Mouse (Mus musculus) urinary bladder, adult 18-20 months (tissue): ENCODE measurements at regions not wholly inside any gene's neighbourhood (a gene's known extent, or its start where the extent isn't known, plus 50 kb on each side); places are given as distances from the start of the nearest gene placed in this dataset.
"Not testable (repeated sequence)": the region's sequence is repeated elsewhere in the genome, so short reads cannot be mapped to it uniquely, and the experiment has no call there.

ENCODE experiments used
- DNase-seq, 2 experiments: peaks; one replicate each; pipeline ENCODE4 v3.0.0; 2022; ENCODE audit warnings: low spot score in 2 of 2, mixed read lengths in 2 of 2

DNA sequence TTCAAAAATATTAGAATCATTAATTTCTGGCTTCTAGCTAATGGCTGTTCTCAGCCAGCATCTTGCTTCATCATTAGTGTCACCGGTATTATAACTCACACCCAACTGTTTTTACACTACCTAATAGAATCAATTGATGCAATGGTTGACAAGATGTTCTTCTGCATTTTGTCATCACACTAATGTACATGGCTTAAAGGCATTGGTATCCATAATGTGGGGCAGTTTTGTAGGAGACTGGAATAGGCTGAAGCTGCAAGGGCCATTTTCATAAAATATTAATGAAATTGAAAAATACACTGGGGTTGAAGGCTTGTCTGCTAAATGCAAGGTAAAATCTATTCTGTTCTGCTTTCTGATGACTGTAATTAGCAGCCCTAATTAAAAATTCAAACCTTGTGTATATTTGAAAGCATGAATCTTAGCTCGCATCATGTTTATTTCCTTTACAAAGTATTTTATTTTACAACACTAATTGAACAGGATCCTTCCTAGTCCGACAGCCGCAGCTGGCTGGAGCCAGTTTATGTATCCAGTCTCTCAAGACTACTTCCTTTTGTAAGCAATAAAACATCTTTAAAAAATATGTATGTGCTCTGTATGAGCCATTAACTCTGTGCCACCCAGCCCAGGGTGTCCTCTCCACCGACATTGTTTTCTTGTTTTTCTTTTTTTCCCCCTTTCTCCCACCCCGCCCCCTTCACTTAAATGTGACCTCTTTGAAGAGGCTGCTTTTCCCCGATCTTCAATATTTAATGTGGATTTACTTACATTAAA is 259.6 kb downstream of the Pou4f1 start:
- DNase-seq = no peak

DNA sequence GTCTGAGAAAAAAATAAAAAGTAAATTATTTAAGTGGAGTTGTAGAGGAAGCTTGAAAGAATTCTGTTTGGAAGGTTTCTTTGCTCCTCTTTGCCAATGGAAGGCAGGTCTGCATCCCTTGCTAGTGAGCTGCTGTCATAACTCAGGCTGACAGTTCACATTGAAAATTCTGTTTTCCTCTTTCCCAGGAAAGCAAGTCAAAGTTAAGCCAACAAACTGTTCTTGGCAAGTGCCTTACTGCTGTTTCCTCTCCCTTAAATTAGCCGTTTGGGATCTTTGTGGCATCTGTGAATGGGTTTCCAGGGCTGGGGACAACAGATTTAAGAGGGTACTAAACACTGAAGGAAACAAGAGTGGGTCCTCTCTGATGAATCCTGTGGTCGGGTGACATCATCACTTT is 261.2 kb downstream of the Pou4f1 start:
- no peak for DNase-seq

DNA sequence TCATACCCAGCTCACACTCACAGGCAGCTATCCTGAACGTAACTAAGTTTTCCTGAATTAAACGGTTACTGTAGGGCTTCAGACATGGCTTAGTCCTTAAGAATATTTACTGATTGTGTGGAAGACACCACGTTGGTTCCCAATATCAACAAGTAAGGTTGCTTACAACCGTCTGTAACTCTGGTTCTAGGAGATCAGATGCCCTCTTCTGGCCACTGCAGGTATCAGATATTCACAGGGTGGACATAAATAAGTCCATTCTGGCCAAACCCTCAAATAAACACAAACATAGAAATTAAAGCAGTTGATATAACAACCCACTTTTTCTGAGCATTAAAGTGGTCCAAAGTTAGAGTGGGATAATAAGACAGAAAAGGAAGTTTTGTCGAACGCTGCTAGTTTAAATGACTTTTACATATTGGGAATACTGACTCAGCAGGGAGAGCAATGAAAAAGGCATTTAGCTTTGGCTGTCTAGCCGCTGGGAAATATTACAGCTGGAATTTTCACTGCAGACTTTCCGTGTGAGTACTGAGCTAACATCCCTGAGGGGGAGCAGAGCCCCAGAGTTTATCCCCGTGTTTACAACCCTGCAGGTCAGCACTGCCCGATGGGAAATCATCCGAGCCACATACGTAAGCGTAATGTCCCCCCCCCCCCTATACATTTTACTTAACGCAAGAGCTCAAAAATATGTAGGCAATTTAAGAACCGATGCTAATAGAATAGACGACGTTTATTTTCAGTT is 264.4 kb downstream of the Pou4f1 start:
- DNase-seq = no peak

DNA sequence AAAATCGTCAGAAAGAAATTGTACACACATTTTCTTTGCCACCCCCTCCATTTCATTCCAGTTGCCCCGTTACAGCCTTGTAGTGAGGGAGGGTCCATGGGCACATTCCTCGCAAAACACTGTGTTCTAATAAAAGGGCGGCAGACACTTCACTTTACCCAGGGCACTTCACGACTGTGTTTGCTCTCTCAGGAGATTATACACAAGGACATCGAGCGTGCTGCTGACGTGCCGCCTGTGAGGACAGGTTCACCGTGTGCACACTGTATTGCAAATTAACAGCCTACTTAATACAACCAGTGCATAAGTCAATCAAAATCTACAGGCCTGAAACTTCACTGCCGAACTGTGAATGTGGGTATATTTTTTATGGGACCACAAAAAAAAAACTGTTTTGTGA is 274.6 kb downstream of the Pou4f1 start:
- no peak for DNase-seq

DNA sequence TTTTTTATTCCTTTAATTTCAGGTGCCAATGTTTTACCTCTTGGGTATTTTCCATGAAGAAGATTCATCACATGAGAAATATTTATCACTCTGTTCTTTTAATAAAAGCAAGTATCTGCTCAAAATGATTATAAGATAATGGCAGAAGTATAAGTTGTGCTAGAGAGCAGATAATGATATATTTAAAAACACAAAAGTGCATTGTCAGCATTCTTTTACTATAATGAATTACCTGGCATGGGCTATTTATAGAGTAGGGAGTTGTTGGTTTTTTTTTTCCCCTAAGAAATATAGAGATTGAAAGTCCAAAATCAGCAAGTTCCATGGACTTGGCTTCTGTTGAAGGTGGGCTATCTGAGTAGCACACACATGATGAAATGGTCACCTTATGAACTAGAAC is 292.7 kb downstream of the Pou4f1 start:
- DNase-seq = no peak

DNA sequence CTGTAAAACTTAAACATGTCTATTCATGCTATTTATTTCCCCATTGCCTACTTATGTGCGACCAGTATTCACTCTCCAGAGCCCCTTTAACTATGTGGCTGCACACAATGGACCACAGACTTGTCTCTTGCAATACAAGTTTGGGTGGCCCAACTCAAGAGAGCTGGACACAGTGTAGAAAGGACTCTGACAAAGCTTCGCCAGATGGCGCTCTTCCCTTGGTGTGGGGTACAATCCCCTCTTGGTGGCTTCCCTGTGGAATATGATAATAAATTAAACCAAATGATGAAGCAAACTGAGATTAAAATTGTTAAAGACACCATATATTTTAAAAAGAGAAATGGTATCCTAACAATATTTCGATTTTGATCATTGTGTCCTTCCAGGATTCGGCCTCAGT is 302.6 kb upstream of the Ednrb start:
- no peak for DNase-seq

DNA sequence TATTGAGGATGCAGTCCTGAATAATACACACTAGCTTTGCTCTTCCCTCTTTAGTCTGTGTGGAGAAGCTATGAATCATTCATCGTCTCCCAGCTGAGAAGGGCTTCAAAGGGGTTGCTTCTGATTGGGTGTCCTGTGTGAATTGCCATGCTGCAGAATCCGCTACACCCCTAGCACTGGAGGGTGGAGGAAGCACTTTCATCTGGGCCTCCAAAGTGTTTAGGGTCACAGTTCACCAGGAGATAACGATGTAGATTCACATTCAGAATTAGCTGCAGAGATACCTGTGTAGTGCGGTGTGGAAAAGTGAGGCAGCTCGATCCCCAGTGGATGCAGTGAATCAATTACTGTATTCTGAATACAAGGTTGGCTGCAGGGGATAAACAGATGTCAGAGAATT is 301.2 kb upstream of the Ednrb start:
- DNase-seq = no peak

DNA sequence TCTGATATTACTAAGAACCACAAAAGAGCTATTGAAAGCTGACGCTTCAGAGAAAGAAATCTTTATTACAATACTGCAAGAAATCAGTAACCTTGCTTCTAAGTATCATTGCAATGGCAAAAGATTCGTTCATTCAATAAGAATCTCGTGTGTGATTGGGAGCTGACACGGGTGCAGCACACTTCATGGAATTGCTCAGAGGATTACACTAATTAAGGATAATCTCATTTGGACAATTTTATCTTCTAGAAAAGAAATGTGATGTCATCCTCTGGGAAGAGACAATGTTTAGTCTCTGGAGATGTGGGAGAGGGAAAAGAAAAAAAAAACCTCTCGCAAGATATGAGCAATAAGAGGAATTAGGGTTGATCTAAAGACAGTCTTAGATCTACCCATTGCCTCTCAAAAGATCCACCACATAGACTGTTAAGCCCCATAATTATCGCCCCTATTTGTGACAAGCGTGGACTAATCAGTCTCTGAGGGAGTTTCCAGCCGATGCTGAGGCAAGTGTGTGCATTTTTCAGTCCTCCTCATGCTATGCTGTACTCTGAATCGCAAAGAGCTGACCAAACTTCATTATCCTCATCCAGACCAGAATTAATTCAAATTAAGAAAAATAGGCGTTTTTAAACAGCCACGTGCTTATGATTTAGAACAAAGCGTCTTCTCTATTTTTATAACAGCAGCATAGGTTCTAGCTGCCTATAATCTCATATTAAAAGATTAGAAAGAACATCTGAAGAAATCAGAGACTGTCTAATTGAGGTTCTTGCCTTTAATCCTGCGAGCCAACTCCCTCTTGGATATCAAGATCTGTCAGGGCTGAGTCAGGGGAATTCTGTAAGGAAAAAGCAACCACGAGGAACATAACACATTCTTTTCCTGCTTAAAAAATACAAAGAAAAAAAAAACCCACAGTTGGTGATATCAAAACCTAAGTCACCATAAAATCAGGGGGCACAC is 271.1 kb upstream of the Ednrb start:
- DNase-seq = no peak

DNA sequence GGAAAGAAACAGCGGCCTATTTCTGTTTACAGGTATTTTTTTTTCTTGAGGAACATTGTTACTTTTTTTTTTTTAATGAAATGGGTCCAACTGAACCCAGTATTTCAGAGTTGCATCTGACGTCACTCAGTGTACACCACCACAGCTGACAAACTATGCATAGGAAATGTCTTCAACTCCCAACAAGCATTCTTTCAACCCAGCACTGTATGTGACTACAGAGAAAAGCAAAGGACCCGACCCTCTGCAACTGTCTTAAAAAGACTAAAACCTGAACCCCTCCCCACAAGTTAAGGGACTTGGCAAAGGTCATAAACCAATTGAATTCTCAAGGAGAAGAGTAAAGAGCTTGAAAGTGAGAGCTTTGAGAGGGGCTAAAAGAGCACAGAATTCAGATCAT is 270.0 kb upstream of the Ednrb start:
- DNase-seq = no peak

DNA sequence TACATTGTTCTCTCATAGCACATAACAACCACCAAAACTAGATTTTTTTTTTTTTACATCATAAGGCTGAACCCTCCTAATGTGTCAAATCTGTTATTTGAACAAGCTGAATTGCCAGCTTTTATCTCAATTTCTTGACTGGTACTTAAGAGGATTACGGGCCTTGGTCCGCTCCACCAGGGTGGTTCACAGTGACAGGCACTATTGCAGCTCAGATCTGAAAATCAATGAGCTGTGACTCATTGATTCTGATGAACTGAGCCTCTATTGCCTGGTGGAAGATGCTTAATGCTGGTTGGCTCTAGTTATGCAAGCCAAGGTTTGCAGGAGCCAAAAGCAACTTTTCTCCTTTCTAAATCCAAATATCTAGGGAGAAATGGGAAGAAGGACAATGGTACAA is 269.2 kb upstream of the Ednrb start:
- no peak for DNase-seq

DNA sequence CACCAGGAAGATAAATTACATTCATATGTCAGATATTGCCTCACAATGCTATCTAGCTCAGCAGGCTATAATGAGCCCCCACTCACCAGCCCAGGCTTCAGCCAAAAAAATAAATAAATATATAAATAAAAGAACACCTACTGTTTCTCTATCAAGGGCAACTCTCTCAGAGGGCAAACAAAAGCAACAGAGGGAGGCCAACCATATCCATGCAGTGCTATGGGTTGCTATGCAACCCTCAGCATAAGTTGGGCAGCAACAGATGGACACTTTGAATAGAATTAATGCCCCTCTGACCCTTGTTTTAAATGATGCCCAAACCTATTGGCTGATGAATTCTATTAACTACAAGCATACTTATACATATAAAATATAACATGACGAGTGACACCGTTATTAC is 242.2 kb upstream of the Ednrb start:
- no peak for DNase-seq

DNA sequence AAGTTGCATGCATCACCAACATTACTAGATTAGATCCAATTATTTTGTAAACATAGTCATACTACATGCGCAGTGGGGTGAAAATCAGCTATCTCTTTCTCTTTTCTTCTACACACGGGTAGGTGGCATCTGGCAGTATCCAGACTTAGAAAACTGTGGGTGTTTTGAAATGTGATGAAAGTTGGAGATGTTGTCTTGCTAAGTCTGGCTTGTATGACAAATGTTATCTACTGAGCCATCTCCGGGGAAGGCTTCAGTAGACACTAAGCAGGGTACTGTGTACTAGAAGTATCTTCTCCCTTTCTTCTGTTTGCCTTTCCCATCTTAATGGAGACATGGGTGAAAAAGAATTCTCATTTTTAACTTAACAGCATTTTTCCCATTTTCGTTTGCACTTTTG is 220.0 kb upstream of the Ednrb start:
- DNase-seq = not testable (repeated sequence)

DNA sequence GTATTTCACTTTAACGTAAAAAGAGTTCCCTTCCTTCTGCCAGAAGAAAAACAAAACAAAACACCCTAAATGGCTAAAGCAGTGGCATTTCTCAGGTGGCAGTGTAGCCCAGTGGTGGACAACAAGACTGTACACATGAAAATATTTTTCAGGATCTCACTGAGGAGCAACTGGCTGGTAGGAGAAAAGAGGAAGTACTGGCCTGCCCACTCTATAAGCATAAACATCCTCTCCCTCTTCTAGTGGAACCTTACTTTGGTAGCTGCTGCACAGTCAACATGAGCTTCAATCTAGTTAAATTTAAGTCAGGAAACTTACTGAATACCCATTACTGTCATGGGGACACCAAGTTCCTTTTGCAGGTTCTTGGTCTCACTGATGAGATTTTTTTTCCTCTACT is 209.5 kb upstream of the Ednrb start:
- no peak for DNase-seq

DNA sequence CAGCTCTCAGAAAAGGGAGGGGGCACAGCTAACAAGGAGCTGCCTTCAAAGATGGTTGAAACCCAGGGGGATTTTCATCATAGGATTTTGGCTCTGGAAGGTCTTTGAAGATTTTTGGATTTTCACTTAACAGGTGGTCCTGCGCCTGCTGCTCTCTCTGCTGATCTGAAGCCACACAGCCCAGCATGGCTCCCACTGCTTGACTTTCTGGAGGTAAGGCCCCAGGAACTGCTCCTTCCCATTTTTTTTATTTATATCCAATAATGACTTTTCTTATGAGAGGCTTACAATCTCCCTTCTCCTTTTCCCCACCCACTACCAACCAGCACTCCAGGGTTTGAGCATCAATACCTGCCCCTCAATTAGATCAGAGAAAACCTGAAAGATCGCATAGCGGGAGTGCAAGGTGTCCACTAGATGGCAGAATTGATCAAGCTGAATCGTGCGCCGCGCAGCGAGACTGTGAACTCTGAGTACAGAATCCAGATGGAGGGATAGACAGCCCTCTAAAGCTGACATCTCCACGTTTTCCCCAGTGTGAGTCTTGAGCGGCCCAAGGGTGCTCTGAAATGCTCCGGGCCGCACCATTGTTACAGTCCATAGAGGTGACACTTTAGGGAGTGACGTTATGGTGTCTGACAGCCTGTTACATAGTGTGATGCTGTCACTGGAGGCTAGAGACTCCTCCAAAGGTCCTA is 194.6 kb upstream of the Ednrb start:
- DNase-seq = peak; percentile 15 to 24

DNA sequence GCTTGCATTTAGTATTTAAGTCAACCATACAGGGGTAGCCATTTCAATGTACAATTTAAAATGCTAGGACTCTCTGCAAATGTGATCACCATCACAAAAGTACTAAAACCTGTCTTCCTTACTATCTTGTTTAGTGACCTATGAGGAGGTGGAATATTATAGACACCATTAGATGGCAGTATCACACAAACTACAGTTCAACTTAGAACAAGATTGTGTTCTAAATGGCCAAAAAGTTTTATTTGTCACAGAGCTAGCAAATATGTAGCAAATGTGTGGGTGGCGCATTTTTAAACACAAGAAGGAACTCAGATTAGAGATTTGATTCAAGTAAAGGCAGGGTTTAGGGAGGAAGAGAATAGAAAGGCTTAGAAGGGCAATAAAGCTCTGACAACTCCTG is 189.4 kb upstream of the Ednrb start:
- no peak for DNase-seq

DNA sequence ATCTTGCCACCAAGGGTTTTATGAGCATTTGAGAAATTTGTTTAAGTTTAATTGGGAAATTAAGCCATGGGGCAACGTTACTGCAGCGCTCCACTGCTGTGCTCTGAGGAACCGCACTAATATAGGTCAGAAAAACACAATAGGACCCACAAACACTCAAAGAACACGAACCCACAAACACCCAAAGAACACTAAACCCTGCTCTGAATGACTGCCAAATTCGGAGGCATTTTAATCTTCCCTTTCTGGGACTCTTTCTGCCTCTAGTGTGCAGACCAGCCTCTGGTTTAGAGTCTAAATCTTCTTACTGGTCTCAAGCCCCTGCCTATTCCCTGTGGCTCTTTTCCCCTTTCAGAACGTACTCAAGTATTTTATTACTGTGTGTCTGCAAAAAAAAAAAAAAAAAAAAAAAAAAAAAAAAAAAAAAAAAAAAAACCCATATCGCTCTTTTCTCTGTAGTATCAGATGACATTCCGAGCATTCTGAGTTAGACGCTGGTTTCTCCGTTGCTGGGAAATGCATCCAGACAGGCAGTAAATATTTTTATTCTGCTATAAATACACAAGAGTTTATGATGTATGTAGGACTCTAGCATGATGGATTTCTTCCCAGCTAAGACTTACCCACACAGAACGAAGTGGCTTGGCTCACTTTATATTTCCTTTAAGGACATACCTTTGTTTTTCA is 186.7 kb upstream of the Ednrb start:
- DNase-seq = no peak

DNA sequence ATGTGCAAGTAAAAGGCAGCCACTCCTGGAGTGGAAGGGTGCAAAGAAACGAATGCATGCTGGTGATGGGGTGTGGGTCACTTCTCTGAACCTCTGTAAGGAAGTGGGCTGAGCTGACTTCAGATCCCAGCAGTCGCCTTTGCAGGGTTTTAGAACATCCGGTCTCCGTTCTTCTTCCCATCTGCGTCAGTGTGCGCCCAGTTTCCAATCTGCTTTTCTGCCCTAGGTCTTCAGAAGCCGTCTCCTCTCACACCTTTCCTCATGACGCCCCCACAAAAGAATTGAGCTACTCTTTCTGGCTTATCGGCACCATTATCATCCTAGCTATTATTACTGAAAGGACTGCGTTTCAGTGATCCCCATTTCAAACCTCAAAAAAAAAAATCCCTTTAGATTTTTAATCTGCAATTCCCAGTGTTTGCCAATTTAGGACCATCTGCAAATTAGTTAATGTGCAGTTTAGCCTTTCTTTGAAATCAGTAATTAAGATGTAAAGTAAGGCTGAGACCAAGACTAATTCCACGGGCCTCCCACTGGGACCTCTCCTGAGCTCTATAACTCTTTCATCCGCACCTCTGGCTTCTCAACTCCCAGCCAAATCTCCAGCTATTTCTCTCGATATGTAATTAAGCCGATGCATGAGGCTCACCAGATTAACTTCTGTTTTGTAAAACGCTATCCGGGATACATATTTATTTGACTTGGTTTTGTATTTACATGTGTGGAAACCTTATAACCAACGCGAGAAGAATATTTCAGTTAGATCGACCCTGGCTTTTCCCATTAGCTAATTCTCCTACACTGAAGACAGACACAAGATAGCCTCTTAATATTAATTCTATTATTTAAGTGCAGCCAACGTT is 185.7 kb upstream of the Ednrb start:
- DNase-seq = no peak

DNA sequence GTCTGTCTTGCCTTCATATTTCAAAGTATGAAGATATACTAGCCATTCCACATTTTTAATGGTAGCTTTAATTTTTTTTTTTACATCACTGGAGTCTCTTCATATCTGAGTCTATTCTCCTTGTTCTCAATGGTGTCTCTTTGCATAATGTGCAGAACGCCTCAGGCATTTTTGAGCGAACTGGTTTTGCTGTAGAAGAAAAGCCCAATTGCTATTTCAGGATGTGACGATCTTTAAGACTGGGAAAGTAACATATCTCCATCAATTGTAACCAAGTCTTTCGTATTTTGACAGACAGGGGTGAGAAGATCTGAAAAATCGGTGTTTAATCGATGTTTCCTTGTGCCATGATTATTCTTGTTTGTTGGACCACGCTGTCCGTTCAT is 183.7 kb upstream of the Ednrb start:
- no peak for DNase-seq

DNA sequence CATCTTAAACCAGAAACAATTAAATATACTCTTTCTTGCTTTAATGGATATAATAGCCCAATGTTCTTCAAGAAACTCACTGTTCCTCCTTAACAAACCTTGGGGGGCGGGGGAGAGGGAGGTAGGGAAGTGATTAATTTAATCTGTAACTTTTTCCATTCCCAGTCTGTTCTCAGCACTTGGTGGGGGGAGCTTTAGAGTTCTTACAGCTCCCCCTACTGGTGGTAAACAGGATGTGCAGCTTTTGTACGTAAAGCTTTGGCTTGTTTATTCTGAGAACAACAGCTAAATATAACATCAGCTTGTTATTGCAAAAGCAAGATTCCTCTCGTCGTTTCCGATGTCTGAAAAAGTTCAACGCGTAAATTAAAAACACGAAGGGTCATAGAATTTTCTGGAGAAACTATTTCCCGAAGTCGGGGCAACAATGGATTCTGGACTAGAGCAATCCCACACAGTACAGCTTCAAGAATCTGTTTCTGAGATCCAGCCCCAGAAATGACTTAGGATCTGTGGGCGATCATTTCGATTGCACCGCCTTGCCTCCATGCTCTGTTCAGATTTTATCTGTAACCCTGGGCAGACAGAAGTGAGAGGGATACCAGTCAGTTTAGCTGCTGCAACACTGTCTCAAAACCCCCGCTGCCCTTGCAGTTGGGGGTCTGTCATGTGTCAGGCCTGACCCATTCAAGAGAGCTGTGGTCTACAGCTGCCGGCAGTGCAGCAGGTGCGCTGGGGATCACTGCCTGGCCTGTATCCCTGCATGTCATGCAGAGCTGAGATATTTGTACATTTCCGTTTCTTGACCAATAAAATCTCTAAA is 183.1 kb upstream of the Ednrb start:
- peak in 1 of 2 experiments; percentile 6 for DNase-seq
